Mouse (Mus musculus): Measurements from ENCODE around the gene Snapc4.

Snapc4 gene

GRCm38 (mm10) chr2:26372396-26372795, 8.1 kb downstream of the Snapc4 start:
- no peak for DNase-seq (ENCODE audit: low spot score in 2 of 2)

GRCm38 (mm10) chr2:26368572-26368971, 11.9 kb downstream of the Snapc4 start:
- DNase-seq (ENCODE audit: low spot score in 2 of 2), result no peak

GRCm38 (mm10) chr2:26367911-26368310, 12.5 kb downstream of the Snapc4 start:
- no peak for DNase-seq (ENCODE audit: low spot score in 2 of 2)

GRCm38 (mm10) chr2:26364738-26365465, 15.6 kb downstream of the Snapc4 start:
- no peak for DNase-seq (ENCODE audit: low spot score in 2 of 2)

GRCm38 (mm10) chr2:26363481-26363880, 17.0 kb downstream of the Snapc4 start:
- DNase-seq (ENCODE audit: low spot score in 2 of 2), result no peak

GRCm38 (mm10) chr2:26362991-26363390, 17.5 kb downstream of the Snapc4 start:
- no peak for DNase-seq (ENCODE audit: low spot score in 2 of 2)

- no peak for DNase-seq (ENCODE audit: low spot score in 2 of 2)
These were observed 19.7 kb downstream of the Snapc4 start, which contains the start of gene Card9 for GRCm38 (mm10) chr2:26360772-26361171. Gene Card9 (minus strand): TSS chr2:26360918.

- no peak for DNase-seq (ENCODE audit: low spot score in 2 of 2)
These were observed 20.5 kb downstream of the Snapc4 start for GRCm38 (mm10) chr2:26359983-26360382.

- DNase-seq (ENCODE audit: low spot score in 2 of 2), result no peak
These were observed 21.7 kb downstream of the Snapc4 start for GRCm38 (mm10) chr2:26358667-26359320.

GRCm38 (mm10) chr2:26357484-26357883, 23.0 kb downstream of the Snapc4 start:
- no peak for DNase-seq (ENCODE audit: low spot score in 2 of 2)

GRCm38 (mm10) chr2:26356678-26357077, 23.8 kb downstream of the Snapc4 start:
- DNase-seq (ENCODE audit: low spot score in 2 of 2), result no peak

GRCm38 (mm10) chr2:26356231-26356630, 24.2 kb downstream of the Snapc4 start:
- no peak for DNase-seq (ENCODE audit: low spot score in 2 of 2)

- DNase-seq (ENCODE audit: low spot score in 2 of 2), result no peak
These were observed 26.1 kb downstream of the Snapc4 start for GRCm38 (mm10) chr2:26354401-26354800.

- DNase-seq (ENCODE audit: low spot score in 2 of 2), result no peak
These were observed 27.1 kb downstream of the Snapc4 start for GRCm38 (mm10) chr2:26353066-26353980.

GRCm38 (mm10) chr2:26352291-26352910, 28.1 kb downstream of the Snapc4 start:
- DNase-seq (ENCODE audit: low spot score in 2 of 2), result peak in 1 of 2 experiments; percentile 26

GRCm38 (mm10) chr2:26351358-26352290, 28.8 kb downstream of the Snapc4 start, which contains the start of gene Dnlz:
Gene Dnlz (minus strand): TSS chr2:26352110.
- peak; percentile 83 to 88 for DNase-seq (ENCODE audit: low spot score in 2 of 2)

- DNase-seq (ENCODE audit: low spot score in 2 of 2), result no peak
These were observed 32.2 kb downstream of the Snapc4 start for GRCm38 (mm10) chr2:26348241-26348640.

- DNase-seq (ENCODE audit: low spot score in 2 of 2), result no peak
These were observed 37.6 kb downstream of the Snapc4 start for GRCm38 (mm10) chr2:26342609-26343490.

- no peak for DNase-seq (ENCODE audit: low spot score in 2 of 2)
These were observed 38.4 kb downstream of the Snapc4 start for GRCm38 (mm10) chr2:26342044-26342443.

All from spleen, postnatal 14 days (tissue).